Mouse (Mus musculus) left cerebral cortex, adult 8-10 months (tissue): ENCODE data around the gene Dtx4. TPM values are rescaled to one million over a fixed set of nuclear protein-coding genes. Genes with fewer than 3 reads are reported as not detected.
A peak's percentile ranks its signal among the peaks of the same experiment; 100 is the strongest.
"Not testable (repeated sequence)": the region's sequence is repeated elsewhere in the genome, so short reads cannot be mapped to it uniquely, and the experiment has no call there.

Source experiments
- DNase-seq, 2 experiments: peaks; one replicate each; pipeline ENCODE4 v3.0.0; 2022; ENCODE audit warnings: low spot score in 2 of 2
- total RNA-seq, 4 experiments: library from RNA; stranded (reverse); gene quantifications; 2 replicates each; pipeline ENCODE4 v1.2.4; 2022

Gene Dtx4
- total RNA-seq, result 10 to 100 TPM; 33.0 to 35.3 (median 34.1) TPM

DNA sequence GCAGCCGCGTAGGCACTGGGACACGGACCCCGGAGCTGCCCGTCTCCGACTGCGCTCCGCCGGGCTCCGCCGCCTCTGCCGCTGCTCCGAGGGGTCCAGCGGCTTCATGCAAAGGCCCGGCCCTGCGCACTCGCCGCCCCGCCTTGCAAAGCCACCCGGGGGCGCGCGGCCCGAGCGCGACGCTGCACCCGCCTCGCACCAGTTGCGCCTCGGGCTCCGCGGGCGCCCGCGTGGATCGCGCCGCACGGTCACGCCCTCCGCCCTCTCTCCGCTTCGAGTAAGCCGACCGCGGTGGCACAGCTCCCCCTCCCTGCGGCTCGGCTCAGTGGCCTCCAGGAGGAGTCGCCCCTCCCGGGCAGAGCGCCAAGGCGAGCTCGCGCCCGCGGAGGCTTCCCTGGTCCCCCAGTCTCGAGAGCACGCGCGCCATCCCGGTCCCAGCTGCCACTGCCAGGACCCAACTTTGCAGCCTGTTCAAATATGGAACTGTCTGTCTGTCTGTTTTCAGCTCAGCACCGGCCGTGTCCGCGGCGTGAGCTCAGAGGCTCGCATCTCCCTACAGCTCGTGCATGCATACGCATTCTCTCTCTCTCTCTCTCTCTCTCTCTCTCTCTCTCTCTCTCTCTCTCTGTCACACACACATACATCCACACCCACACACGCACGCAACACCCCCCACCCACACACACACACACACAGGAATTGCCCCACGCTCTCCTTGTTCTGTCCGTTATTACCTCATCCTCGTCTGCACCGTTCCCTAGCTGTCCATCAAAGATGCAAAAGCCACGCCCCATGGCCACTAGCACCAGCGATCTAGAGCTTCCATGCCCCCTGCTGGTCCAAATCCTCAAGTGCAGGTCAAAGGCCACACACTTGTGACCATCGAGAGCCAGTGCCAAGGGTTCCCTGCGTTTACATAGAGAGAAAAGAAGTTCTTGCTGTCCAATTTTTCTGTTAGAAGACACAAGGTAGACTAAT is at the start of gene Dtx4:
Gene Dtx4, minus strand, starts transcription at position 85 of the 978 bp plus-strand sequence.
- peak; percentile 92 to 94 for DNase-seq

DNA sequence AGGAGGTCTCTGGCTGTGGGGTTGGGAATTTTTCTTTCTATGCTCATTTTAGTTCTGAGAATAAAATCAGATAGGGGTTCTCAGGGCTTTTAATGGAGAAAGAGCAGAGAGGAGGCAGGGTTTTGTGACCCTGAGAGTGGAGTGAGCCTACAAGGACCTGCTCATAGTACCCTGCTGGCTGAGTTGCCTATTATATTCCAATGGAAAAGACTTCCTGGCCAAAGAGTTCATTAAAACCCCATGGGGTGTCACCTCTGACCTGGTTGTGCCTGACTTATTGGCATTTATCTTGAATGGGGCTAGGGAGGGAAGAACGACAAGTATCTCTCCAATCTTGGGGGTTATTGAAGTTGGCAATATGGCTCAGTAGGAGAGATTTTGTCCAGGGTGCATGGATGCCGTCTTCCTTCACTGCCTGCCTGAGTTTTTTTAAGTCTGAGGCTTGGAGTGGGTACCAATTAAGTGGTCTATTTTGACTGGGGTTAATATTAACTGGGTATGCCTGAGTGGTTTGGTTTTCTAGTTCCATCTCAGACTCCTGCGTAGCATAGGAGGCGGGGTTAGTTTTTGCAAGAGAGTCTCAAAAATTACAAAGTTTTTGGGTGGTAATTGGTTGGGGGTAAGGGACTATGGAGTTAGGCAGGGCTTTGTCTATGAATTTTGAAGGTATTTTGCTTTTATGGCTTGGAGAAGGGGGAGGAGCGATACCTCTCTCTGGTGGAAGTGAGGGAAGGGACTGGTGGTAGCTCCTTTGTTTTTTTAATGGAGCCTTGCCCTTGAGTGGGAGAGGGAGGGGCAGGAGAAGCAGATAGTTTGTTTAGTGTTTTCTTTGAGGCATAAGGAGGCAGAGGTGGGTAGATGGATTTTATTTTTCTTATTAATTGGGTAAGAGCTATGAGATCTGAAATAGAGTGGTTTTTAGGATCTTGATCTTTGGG is 49.0 kb upstream of the Dtx4 start:
- no peak for DNase-seq

DNA sequence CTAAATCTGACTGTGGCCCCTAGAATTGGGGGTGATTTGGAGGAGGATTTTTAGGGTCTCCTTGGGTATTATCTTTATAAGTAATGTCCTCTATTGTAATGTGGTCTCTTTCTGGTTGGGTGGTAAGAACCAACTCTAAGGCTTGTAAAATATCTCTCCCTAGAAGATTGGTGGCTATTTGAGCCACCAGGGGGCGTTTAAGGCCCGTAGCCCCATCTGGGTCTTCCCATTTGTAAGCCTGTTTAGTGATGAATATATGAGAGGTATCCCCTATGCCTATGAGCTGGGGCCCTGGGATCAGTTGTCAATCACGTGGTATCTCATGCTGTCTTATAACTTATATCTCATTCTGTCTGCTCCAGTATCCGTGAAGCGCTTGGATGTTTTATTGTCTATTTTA is 47.9 kb upstream of the Dtx4 start:
- DNase-seq, result no peak

DNA sequence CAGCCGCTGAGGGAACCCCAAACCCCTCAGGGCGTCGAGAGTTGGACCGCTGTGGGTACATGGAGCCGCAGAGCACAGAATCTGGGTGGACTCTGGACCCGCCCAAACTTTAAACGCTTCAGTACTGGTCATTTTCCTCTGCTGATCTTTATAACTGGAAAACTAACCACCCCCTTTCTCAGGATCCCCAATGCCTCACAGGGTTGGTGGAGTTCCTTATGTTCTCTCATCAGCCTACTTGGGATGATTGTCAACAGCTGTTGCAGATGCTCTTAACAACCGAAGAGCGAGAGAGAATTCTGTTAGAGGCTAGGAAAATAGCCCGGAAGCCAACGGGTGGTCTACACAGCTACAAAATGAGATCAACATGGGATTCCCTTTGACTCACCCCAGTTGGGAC is 44.2 kb upstream of the Dtx4 start, which contains the start of gene Fam111a:
Gene Fam111a, plus strand, starts transcription at position 301 of the 400 bp plus-strand sequence.
- DNase-seq, result not testable (repeated sequence)

DNA sequence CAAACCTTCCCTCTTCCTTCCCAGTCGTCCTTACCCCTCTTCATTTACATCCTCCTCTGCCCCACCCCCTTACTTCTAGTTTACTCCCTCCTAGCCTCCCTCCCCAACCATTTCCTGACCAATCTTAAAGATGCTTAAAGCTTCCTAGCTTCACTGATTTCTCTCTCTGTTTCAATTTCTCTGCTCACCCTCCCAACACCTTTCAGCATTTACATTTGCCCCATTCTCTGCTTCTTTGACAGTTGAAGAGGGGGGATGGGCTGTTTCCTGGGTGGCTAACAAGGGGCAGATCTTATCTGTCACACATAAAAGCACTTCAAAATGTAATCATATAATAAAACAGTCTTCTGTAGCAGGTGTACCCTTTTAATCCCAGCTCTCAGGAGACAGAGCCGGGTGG is 40.4 kb upstream of the Dtx4 start:
- DNase-seq, result no peak

DNA sequence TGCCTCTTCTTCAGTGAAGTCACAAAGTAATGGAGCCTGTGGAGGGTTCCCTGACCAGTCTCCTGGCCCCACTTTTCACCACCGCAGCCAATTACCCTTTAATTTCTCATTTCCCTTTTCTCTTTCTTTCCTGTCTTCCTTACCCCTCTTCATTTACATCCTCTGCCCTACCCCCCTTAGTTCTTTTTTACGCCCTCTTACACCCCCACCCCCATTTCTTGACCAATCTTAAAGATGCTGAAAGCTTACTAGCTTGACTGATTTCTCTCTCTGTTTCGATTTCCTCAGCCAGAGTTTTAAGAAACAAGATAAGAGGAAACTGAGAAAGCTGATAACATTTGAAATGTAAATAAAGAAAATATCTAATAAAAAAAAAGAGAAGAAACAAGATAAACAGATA is 39.5 kb upstream of the Dtx4 start:
- DNase-seq, result no peak

DNA sequence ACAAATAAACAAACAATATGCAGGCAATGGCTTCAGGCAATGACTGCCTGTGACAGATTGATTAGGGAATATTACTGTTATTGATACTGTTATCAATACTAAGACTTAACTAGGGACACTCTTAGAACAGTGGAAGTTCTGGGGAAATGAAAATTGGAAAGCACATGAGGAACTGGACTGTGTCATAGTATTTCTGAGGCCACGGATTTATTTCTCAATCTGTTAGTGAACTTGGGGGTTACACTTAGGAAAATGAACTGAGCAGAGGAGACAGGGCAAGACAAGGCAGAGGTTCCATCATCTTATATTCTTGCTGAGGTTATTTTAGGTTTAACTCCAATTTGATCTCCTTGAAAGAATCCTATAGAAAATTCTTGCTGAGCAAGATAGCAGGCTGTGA is 38.7 kb upstream of the Dtx4 start:
- DNase-seq, result no peak

DNA sequence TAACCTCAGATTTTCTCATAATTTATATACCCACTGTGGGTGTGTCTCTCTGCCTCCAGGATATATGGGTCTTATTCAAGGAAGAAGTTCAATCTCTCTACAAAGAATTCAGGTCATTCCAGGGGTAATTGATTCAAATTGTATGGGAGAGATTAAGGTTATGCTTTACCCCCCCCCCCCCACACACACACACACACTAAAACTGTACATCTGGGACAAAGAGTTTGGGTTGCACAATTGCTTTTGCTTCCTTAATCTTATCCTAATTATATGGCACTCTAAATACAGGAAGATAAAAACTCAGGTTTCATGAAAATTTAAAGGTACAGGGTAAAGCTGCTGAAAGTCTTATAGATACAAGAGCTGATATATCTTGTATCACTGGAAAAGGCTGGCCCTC is 35.9 kb upstream of the Dtx4 start:
- no peak for DNase-seq

DNA sequence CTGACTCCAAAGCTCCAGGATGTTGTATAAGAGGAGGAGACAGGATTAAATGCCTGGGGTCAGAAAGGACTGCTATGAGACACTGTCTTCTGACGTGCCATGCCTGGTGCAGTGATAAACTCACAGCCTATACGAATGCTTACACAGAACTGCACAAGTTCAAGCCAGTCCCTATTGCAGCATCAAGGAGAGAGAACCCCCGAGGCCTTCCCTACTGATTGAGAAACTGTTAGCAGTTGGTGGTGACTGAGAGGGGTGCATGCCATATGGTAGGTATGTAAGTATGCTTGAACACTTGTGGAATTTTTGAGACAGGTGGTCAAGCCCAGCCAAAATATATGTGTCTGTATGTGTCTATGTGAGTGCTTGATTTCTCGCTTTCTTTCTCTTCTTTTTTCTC is 22.1 kb upstream of the Dtx4 start:
- no peak for DNase-seq

DNA sequence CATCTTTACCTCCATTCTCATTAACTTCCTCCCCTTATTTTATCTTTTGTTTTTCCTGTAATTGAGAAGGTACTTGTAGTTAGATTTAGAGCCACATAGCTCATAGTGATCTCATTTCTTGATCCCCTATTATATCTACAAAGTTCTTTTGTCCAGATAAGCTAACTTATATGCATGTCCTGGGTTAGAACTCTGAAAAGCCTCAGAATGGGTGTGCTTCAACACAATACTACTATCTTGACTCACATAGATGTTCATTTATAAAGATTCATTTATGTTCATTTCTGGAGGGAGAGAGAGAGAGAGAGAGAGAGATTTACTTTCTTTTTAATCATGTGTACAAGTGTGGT is 17.3 kb upstream of the Dtx4 start:
- no peak for DNase-seq

DNA sequence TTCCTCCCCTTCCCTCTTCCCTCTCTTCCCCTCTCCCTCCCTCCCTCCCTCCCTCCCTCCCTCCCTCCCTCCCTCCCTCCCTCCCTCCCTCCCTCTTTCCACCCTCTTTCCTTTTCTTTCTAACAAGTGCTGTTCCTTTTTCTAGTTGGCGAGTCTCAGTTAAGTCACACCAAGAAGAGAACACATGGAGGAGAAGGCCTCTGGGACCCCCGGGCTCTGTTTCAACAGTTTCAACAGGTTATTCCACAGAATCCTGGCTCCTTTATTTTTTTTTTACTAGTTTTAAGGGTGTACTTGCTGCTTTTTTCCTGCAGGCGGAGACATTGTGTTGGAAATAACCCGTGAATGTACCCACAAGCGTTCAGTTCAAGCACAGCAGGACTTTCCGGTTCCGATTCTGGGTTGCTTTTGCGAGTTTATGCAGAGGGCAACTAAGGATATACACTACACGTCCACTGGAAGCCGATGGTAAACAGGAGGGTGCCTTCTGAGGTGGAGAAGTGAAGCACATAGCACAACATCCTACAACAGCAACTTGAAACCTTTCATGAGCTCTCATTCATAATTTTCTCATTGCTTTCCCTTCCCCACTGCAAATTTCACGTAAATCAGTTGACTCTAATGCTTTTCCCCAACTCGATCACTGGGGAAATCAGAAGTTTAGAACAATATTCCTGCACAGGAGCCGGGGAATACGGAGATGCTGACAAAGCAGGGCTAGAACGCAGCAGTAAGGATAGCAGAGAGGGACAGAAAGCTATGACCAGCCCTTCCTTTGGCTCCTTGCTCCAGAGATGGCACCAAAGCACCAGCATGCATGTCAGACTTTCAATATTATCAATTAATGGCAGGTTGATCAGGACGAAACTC is 16.7 kb upstream of the Dtx4 start:
- DNase-seq, result peak; percentile 47 to 59

DNA sequence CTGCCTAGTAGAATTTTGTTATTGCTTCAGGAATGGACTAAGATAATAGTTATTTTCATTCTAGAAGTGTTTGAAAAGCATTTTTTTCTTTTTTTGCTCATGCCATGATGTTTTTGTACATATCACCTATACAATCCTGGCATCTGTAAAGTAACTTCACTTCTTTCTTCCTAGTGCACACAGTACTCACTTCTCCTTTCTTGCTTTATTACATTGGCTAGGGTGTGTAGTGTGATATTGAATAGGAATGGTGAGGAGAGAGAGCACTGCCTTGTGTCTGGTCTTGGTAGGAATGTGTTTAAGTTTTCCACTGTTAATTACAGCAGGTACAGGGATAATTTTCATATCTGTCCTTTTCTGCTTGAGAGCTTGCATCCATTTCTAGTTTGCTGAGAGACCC is 13.4 kb upstream of the Dtx4 start:
- no peak for DNase-seq

DNA sequence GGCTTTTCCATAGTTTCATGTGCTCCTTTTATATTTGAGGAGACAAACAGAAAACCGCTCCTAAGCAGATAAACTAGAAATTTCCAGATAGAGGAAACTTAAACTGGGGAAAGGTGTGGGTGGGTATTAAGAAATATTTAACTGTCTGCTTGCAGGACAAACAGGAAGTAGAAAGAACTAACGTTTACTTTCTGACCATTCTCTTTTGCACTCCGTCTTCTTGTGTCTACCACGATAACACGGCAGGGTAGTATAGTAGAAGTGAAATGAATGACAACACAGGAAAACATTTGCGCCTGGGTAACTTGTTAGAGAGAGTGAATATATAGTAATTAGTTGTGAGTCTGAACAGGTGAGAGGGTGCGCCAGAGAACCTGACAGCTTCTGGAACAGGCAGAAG is 1.5 kb upstream of the Dtx4 start:
- no peak for DNase-seq

DNA sequence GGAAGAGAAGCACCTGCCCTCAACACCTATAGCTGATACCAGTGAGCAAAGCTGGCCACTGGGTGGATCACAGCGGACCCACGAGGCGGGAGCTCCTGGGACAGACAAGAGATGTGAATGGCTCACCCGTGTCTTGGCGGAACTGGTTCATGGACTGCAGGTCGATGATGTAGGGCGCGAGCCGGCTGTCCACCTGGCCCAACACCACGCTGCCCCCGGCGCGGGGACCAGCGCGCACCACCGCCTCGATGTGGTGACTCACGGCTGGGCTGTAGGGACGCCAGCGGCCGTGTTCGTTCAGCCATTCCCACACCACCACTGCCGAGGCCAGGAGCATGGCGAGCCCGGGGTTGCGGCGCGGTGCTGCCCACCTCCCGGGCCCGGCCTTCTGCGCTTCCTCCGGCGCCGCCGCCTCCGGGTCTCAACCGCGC is 358 bp downstream of the Dtx4 start:
- peak; percentile 40 to 48 for DNase-seq

DNA sequence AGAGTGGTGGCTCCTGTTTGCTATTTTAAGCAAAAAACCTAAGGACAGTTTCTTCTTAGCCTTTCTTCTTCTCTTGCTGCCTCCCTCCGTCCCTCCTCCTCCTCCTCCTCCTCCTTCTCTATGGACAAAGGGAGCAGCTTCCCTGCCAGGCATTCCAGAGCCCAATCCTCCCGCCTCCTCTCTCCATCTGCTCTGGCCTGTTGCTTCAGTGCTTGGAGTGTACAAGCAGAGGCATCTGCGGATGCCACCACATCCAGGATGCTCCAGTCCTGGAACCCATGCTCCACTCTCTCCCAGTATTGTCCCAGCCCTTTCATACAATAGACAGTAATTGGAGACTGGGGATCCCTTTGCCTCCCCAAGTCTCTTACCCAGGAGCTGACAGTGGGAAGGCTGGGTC is 1.1 kb downstream of the Dtx4 start:
- peak; percentile 30 to 86 for DNase-seq

DNA sequence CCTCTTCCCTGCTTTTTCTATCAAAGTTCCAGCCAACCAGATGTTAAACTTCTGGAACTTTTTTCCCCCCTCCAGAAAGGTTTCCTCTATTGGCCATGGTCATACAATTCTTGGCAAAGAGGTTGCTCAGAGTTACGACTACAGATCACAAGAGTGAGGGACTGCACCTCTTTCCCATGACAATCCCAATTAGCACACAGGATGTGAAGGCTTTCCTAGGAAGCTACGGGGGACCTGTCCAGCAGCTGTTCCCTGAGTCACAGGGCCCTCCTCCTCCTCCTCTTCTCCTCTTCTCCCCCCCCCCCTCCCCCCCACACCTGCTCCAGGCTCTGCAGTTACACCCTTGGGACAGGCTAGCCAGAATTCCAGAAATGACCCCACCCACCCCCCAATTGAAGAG is 1.8 kb downstream of the Dtx4 start:
- DNase-seq, result no peak

DNA sequence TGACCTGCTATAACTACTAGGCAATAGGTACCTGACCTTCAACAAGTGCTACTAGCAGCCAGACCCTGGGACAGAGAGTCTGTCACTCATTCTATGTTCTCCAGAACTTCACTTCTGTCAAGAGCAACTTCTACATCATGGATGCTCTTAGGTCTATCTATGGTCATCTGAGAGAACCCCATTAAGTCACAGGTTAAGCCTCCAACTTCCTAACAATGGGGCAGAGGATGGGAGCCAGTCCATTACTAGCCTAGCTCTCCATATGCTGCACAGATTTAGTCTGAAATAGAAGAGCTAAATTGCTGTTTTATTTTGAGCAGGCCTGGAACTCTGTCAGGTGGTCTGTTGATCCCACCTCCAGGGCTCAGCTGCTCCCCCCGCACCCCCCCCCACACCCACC is 2.3 kb downstream of the Dtx4 start:
- DNase-seq, result no peak

DNA sequence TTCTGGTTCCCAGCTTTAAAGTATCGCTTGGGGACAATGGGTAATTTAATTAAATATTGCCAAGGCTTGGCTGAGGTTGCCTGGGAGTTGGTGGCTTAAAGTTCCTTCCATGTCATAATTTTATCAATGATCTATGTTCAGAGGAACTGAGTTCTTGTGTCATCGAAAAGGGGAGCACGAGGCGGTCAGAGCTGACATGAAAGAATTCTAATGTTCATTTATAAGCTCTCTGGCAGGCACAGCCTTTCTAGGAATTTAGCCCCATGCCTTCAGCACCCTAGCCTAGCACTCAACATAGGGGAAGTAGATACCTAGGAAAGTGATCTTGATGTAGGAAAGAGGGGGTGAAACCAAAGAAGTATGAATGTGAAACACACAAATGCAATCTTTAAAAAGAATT is 2.9 kb downstream of the Dtx4 start:
- no peak for DNase-seq

DNA sequence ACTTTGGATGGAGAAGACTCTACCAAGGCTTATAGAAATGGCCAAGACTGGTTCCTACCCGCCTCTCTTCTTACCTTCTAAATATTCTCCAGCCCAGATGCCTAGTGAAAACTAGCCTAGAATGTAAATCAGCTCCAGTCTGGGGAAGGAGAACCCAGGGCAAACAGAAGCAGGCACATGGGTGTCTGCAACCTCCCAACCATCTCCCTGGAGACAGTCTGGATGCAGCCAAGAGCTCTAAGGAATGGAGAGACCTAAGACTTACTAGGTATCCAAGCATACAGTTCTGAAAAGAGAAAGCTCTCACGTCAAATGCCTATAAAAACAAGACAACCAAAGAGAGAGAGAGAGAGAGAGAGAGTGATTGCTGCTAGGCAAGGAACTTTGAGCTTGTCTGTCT is 3.3 kb downstream of the Dtx4 start:
- DNase-seq, result no peak

DNA sequence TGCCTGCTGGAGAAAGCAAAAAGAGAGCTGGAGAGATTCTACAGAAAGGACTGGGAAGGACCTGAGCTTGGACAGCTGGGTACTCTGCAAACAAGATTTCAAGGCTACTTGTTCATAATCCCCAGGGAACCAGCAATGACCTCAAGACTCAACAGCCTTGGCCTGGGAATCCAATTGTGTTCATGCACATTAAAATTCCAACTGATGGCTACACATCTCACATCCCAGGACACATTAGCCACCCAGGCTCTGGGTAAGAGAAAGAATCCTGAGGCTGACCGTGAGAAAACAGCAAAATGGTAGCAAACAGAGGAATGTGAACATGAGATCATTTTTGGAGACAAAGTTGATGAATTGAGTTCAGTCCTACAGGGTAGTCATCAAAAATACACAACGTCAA is 5.0 kb downstream of the Dtx4 start:
- no peak for DNase-seq

DNA sequence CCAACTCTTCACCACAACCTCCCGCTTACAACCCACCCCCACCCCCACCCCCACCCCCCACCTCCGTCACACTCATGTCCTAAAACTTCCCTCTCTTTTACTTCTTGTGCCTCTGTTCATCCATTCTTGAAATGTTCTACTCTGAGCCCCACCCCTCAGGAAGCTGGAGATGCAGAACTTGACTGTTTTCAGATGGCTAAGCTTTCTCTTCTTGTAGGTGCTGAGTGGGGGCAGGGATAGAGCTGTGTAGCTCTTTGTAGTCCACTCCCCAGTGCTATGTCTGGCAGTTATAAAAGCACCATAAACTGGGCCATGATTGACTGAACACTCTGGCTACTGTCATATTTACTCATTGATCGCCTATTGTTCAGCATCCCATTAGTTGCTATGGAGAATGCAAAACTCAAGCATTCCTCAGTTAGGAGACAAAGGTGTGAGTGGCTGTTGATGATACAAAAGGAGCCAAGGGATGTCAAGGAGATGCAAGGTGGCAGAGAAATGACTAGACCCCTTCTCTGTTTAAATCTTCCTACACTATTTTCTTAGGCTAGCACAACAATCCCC is 6.2 kb downstream of the Dtx4 start:
- DNase-seq, result no peak
